Mouse (Mus musculus) CD4-positive naive resting alpha-beta T cell, adult 76 days (primary cell): ENCODE results near the gene Vwa5a. TPM values are rescaled to one million over a fixed set of nuclear protein-coding genes. Genes with fewer than 3 reads are reported as not detected.

Experiments
- total RNA-seq: library from RNA; stranded (reverse); gene quantifications from one replicate; pipeline ENCODE4 v1.2.4, GENCODE M21; 2023

Vwa5a gene
- total RNA-seq = 5.0 TPM

DNA sequence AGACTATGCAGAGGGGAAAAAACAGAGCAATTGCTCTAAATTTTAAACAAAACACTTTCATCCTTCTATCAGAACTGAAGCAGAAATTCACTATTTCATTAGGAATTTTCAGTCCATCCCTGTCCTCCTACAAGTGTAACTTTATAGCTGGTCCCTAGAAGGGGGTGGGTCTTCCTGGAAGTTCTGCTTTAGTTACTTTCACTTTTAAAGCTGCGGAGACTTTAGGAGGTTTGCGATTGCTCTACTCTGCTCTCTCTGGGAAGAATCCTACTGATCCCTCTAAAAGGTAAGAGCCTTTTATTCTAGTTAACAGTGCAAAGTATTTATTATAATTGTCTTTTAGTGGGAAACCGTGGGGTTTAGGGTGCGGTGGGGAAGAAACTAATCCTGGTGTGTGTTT, at the start of gene Vwa5a:
Vwa5a (plus strand) TSS at position 167 of the 400 bp plus-strand sequence.

DNA sequence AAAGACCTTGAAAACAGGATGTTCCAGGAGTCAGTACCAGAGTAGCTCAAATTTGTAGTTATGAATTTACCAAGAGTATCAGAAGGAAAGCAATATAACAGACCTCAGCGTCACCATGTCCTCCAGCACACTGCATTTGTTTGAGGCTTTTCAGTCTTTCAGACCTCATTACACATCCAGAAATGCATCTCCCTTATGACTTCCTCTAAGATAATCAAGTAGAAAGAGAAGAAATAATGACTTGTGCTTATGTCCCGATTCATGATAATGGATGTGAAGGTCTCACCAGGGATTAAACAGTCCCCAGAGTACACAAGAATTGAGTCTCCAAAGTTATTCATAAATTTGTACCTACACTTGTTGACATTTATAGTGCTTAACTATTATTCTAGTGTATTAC, 43.6 kb upstream of the Vwa5a start, which contains the start of gene Olfr918:
Olfr918 (minus strand) TSS at position 101 of the 400 bp plus-strand sequence.

DNA sequence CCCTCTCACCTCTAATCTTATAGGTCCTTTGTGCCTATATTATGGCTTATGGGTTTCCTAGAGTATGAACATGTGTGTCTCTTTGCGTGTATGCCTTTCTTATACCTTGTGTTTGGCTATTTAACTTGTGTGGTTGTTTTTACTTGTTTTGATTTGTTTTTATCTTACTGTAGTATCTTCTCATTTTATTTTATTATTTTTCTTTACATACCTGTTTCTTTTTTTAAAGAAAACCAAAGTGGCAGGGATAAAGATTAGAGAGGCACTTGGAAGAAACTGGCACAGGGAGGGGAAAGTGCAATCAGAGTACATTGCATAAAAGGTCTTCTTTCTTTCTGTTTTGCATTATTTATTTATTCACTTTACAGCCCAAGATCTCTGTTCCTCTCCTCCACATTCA, 33.9 kb downstream of the Vwa5a start, which contains the start of gene Olfr920:
Olfr920 (plus strand) TSS at position 301 of the 400 bp plus-strand sequence.

DNA sequence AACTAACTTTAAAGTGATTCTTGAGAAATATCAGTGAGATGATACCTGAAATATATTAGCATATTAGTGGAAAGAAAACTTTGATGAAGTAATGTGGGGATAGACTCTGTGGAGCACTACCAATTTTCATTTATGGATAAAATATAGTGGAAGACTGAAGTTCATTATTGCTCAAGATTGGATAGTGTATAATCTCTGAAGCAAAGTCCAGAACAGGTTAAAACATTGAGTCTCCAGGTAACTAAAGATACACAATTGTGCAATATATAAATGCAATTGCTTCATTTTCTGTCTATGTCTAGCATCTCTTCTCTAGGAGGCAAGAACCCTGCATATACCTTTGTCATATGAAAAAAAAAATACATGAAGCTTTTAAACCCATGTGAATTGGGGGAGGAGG, 54.7 kb downstream of the Vwa5a start, which contains the start of gene Olfr921:
Olfr921 (plus strand) TSS at position 301 of the 400 bp plus-strand sequence.

Other genes starting within 250 kb of the Vwa5a start
- gene Olfr905, start 247.2 kb upstream of the Vwa5a start, total RNA-seq = not detected
- not detected for gene Olfr906, start 231.2 kb upstream of the Vwa5a start, total RNA-seq
- not detected for gene Olfr907, start 222.5 kb upstream of the Vwa5a start, total RNA-seq
- gene Olfr911-ps1, start 196.7 kb upstream of the Vwa5a start, total RNA-seq = not detected
- gene Olfr910, start 180.4 kb upstream of the Vwa5a start, total RNA-seq = not detected
- gene Olfr912, start 138.1 kb upstream of the Vwa5a start, total RNA-seq = not detected
- not detected for gene Olfr913, start 125.5 kb upstream of the Vwa5a start, total RNA-seq
- gene Olfr914, start 113.2 kb upstream of the Vwa5a start, total RNA-seq = not detected
- gene Olfr916, start 58.4 kb upstream of the Vwa5a start, total RNA-seq = not detected
- not detected for gene Olfr917, start 52.4 kb upstream of the Vwa5a start, total RNA-seq
- not detected for gene Olfr918, start 43.7 kb upstream of the Vwa5a start, total RNA-seq
- gene Olfr919, start 14.6 kb upstream of the Vwa5a start, total RNA-seq = not detected
- gene Olfr920, start 34.0 kb downstream of the Vwa5a start, total RNA-seq = 0.12 TPM
- gene Olfr921, start 54.8 kb downstream of the Vwa5a start, total RNA-seq = not detected
- not detected for gene Olfr922, start 96.3 kb downstream of the Vwa5a start, total RNA-seq
- not detected for gene Olfr923, start 108.3 kb downstream of the Vwa5a start, total RNA-seq
- not detected for gene Olfr924, start 126.2 kb downstream of the Vwa5a start, total RNA-seq
- gene Olfr26, start 136.8 kb downstream of the Vwa5a start, total RNA-seq = not detected
- not detected for gene Olfr926, start 158.9 kb downstream of the Vwa5a start, total RNA-seq
- not detected for gene Olfr930, start 211.5 kb downstream of the Vwa5a start, total RNA-seq